20 mouse cellular contexts compared by ENCODE assay signal in the genomic region with DNA sequence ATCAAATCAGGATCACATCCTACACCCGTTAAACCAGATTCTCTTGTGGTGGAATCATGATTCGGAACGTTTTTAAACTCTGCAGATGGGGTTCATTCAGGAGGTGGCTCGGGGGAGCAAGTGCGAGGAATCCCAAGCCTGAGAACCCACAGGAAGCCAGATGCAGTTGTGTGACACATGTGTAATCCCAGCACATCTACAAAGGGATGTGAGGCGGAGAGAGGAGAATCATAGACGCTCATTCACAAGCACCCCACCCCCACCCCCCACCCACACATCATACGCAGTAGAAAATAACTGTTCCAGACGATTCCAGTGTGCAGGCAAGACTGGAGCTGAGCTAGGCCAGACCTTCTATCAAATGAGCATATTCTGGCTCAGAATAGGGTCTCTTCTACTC. TPM values are rescaled to one million over a fixed set of nuclear protein-coding genes. Genes with fewer than 3 reads are reported as not detected.
"Had no signal": no experiment of that assay in that cellular context is flagged by ENCODE, and none has a peak within 500 bp of the region (broad histone marks: within the 10 kb centered on the region; RNA-seq: fewer than 3 reads in every experiment).

No protein-coding gene starts in this region.

- H3K9me3 ChIP-seq: liver, embryonic 13.5 days; lung, embryonic 15.5 days; midbrain, embryonic 15.5 days; stomach, embryonic 15.5 days had no signal

- H3K27ac ChIP-seq: liver, embryonic 13.5 days; lung, embryonic 15.5 days; macrophage; midbrain, embryonic 15.5 days; neural tube, embryonic 12.5 days; stomach, embryonic 15.5 days had no signal

- H3K9ac ChIP-seq: liver, embryonic 13.5 days; liver, postnatal 0 days; lung, embryonic 15.5 days; midbrain, embryonic 15.5 days; neural tube, embryonic 12.5 days; stomach, embryonic 15.5 days had no signal

- DNase-seq: kidney, adult 8-10 months; kidney, postnatal 25 days; layer of hippocampus, adult 9-11 months; liver; liver, embryonic 13.5 days; liver, postnatal 0 days; lung, postnatal 14 days; thymus, postnatal 4 days had no signal

- H3K4me3 ChIP-seq: liver, embryonic 13.5 days; lung, embryonic 15.5 days; megakaryocyte, embryonic 14.5 days; midbrain, embryonic 15.5 days; neural tube, embryonic 12.5 days; stomach, embryonic 15.5 days had no signal

- H3K4me2 ChIP-seq: liver, embryonic 13.5 days; lung, embryonic 15.5 days; midbrain, embryonic 11.5 days; midbrain, embryonic 15.5 days; neural tube, embryonic 12.5 days; stomach, embryonic 15.5 days had no signal

- H3K4me1 ChIP-seq: liver, embryonic 13.5 days; lung, embryonic 15.5 days; midbrain, embryonic 15.5 days; neural tube, embryonic 12.5 days; stomach, embryonic 15.5 days had no signal

- H3K36me3 ChIP-seq: liver, embryonic 13.5 days; lung, embryonic 15.5 days; midbrain, embryonic 15.5 days; neural tube, embryonic 12.5 days; stomach, embryonic 15.5 days had no signal

- ATAC-seq: inflammation-experienced regulatory T-cells, adult 6 months; intestine, postnatal 0 days; liver, postnatal 0 days; midbrain, embryonic 15.5 days had no signal

- H3K27me3 ChIP-seq: liver, embryonic 13.5 days; lung, embryonic 15.5 days; midbrain, embryonic 15.5 days; neural tube, embryonic 12.5 days; stomach, embryonic 15.5 days had no signal

RNA-seq across cellular contexts. Expression of gene Npffr1, which starts 31.7 kb away (rescaled TPM):
- total RNA-seq: monocyte, adult 5-6 weeks; neutrophil, adult 5-6 weeks had no signal
- polyA plus RNA-seq: inflammation-experienced regulatory T-cells, adult 6 months; limb, embryonic 11.5 days; liver, postnatal 0 days; macrophage; midbrain, embryonic 11.5 days had no signal
